Mouse (Mus musculus) G1E-ER4 (cell line): Measurements from ENCODE around the gene Plod2. TPM values are rescaled to one million over a fixed set of nuclear protein-coding genes. Genes with fewer than 3 reads are reported as not detected.

Experiments used
- GATA1 ChIP-seq: IDR thresholded peaks from one replicate; pipeline ENCODE4 v1.8.0; 2012; ENCODE audit warnings: low read length, inconsistent platforms
- polyA plus RNA-seq: library from polyadenylated mRNA; stranded (reverse); fragments of >175 nt; gene quantifications from 2 replicates; pipeline ENCODE4 v1.2.3, GENCODE M21; 2012

Gene Plod2
- polyA plus RNA-seq, 1 experiment = 6.1 TPM

DNA sequence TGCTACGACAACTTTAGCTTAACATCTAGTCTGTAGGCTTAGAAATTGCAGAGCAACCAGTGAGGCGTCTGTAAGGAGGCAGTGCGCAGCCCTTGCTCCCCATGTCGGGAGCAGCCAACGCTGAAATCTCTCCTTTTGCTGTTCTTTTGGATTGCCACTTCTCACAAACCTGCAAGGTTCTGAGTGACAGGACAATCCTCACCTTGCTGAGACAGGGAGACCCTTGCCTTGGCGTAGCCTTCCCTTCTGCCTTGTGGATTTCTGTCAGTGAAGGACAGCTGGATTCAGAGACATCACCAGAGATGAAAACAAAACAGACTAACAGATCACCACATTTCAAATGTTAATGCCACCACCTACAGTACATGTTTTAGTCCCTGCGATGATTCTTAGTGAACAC, 5.8 kb downstream of the Plod2 start:
- no peak for TF ChIP-seq GATA1

DNA sequence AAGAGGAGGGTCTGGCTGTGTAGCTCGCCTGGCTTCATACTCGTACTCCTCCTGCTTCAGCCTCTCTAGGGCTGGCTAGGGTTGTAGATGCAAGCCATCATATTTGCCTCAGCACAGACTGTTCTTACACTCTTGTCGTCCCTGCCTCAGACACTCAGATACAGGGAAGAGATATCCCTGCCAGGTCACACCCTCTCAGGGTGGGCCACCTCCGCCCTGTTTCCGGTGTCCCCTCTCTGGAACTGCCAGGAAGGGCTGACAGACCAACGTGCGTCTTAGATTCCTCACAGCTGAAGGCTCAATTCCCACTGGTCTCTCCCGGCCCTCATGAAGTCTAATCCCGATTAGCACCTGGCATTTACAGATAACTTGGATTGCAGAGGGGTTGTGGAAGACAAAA, 6.6 kb downstream of the Plod2 start:
- no peak for TF ChIP-seq GATA1

DNA sequence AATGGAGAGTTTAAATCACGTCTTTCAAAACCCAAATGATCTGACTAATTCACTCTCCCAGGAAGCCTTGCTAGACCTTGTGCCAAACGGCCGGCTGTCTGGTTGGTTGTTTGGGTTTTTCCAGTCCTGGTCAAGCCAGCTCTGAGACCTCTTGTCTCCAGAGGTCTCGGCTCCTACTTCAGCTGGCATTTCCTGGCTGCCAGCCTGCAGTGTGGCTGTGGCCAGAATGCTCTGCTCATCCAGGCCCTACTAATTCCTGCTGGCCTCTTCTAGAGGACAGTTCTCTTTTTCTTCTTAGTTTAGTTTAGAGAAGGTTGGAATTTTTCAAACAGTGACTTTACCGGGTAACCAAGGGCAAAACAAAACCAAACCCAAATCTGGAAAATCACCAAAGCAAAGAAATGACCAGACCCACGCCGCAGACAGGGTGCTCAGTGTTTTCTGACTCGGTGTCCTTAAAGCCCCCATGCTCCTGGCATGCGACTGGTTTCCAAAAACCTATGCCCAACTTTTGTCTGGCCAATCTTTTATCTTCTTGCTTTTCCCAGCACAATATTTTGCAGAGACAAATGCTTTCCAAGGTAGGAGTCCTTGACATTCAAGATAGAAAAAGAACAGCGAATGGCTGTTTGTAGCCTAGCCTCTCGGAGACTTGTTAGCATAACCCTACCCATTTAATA, 7.9 kb downstream of the Plod2 start:
- TF ChIP-seq GATA1 = no peak

DNA sequence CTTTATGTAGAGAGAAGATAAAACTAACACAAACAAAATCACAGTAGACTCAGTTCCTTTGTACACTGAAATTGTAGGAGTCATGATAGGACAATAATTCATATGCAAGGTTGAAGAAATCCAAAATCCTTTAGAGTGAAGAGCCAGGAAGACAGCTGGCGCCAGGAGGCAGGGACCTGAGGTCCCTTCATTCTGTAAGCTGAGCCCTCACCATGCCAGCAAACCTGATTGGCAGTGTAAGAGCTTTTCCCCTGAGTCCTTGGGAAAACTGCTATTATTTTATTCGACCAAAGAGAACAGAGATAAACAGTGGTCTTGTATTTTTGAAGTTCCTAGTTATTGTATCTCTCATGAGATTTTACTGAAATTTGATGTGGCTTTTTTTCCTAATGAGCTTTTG, 9.0 kb downstream of the Plod2 start:
- TF ChIP-seq GATA1 = no peak

DNA sequence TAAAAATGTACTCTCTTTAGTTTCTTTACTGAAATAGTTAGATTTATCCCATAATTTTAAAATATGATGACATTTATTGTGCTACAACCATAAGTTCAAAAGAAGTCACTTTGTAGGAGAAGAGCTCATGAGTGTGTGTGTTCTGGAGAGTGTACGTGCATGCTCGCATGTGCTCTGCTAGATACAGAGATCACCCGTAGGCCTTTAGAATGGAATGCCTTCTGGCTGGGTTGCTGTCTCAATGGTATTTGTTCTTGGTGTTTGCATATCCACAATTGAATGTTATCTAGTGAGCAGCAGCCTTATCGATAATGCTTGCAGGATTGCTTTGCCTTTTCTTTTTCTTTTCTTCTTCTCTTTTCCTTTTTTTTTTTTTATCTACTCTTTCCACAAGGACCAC, 9.6 kb downstream of the Plod2 start:
- TF ChIP-seq GATA1 = no peak

DNA sequence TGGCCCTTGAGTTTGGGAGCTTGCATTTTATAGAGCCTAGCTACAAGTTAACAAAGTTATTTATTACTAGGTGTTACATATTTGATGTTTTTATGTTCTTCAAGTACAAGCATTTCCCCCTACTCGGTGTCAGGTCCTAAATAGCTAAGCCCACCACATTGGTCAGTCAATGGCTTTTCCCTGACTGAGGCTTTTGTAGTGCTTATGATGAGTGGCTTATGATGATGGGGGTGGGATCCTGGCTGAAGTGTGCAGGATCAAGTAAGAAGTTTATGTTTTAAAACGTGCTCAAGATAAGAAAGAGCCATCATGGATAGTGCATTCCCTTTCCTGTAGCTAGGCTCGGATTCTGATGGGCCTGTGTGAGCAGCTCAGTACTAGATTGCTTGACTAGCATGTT, 10.7 kb downstream of the Plod2 start:
- TF ChIP-seq GATA1 = no peak

DNA sequence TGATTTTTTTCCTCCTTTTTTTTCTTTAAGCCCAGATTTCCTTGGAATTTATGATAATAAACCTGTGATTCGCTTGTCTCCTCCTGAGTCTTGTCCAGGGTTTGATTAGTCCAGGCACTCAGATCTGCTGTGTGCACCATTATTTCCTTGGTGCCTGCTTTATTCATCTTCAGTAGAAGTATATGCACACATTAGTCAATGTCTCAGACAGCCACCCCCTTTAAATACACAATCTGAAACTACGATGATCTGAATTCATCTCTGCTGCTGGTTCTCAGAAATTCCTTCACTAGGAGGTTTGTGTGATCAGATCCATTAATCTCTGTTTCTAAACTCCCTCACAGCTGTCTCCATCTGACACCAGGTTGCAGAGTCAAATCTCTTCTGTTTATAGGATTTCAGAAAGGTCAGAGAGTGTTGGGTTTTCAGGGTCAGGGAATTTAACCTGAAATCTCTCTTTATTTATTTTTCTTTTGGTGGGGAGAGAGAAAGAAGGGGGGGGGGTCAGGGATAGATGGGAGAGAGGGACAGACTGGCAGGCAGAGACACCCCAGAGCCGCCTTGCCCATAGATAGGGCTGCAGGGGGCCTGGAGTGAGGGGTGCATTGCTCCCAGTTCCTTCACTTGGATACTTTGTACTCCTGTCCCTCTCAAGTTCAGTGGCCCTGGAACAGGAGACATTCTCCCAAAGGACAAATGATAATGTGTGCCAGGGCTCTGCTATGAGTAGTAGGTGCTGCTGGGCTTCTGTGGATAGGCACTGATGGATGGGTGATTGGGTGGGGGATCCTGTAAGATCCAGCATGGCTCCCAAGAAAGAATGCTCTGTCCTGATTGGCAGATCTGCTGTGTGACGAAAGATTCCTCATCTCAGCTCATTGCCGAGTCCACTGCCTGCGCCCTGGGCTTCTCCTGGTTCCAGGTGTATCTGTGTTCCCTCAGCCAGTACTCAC, 13.3 kb downstream of the Plod2 start:
- no peak for TF ChIP-seq GATA1

DNA sequence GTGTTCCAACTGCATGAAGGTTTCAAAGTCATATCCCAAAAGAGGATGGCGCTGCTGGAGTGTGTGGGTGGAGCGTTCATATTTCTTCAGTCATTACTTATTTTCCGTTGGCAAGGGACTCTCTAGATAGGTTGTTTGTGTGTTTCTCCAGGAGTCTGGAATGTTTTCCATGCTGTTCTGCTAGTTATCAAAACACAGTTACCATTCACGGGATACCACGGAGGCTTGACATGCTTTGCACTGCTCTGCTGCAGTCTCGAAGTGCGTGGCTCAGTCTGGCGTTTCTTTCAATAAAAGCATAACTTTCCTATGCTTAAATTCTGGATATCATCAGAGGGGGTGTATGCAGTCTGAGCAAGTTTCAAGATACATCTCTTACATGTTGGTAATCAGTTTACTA, 17.7 kb downstream of the Plod2 start:
- TF ChIP-seq GATA1 = no peak

DNA sequence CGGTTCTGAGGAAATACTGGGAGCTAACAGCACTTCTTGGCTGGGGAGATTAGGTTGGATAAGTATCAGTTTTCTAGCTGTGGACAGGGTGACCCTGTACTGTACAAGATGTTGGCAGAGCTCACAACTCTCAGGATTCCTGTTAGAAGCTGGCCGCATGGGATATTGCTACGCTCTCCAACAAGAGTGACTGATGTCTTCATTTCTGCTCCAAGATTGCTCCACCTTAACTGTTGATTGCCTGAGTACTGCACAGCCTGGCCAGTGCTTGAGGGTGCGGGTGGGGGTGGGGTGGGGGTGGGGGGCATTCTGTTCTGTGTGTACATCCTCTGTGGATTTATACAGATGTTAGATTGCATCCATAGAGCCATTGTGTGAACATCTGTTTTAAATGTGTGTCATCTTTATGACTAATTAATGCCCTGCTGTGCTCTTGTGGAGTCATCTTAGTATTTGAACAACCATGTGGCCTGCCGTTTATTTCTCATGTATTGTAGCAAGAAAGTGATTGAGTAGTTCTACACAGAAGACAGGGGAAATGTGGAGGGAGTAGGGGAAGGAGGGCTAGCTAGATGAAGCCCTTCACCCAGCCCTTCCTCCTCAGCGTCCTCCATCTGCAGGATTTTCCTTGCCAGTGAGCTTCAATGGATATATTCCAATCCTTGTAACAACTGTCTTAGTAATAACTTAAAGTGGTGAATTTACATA, 19.0 kb downstream of the Plod2 start:
- no peak for TF ChIP-seq GATA1

DNA sequence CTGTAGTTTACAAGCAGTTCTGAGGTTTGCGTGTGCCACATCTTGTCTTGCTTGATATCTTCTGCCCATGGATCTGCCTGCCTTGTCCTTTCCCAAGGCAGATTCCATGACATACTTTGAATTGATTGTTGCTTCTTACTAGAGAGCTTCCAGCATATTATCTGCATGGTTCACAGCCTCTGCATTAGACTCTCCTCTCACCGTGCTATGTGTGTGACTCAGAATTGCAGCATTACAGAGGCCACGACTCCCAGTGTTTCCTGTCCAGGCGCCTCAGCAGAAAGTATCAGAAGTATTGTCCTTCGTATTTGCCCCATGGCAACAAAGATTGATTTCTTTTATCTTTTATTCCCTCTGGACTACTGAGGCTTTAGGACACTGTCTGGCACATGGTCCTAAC, 20.4 kb downstream of the Plod2 start:
- no peak for TF ChIP-seq GATA1

DNA sequence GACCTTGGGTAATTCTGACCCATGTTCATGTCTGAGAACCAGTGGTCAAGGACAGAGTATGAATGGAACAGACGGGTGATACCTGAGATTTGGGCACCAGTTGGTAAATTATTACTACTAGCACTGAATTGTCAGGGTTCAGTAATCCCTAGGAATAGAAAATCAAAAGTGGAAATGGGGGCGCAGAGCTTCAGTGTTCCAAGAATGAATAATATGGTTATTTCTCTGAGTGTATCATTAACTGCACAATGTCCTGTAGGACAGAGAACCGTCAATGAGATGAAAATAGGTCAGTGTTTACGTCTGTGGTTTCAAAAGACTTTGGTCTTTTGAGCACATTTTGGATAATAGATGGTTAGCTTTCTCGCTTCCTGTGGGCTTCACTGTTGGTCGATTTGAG, 21.3 kb downstream of the Plod2 start:
- no peak for TF ChIP-seq GATA1

DNA sequence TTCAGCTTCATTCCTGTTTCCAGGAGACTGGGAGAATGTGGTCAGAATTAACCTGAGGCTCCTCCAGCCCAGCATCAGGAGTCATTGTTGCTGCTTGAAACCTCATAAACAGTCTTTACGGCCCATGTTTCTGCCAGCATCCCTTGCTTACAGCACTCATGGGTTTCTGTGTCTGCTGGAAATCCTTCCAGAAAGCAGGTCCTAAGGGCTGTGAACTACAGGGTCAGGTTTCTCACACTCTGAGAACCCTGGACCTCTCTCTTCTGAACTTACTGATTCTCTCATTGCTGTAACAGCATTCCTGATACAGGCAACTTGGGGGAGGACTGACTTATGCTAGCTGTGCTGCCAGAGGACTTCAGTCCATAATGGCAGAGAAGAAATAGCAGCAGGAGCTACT, 22.4 kb downstream of the Plod2 start:
- TF ChIP-seq GATA1 = no peak

DNA sequence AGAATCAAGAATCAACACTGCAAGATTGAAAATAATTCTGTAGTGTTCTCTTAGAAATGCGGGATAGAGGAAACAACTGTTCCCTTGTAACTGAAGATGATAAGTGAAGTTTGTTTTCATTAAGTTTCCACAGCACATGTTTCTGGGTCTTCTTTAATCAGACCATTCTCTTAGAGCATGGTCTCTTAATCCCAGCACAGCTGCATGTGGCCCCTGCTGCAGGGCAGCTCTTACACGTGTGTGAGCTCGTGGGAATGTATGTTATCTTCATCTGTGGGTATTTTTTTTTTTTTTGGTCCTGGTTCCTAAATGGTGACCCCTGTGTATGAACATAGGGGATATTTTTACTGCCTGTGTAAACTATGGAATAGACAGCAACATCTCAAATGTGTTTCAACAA, 24.2 kb downstream of the Plod2 start:
- TF ChIP-seq GATA1 = no peak

DNA sequence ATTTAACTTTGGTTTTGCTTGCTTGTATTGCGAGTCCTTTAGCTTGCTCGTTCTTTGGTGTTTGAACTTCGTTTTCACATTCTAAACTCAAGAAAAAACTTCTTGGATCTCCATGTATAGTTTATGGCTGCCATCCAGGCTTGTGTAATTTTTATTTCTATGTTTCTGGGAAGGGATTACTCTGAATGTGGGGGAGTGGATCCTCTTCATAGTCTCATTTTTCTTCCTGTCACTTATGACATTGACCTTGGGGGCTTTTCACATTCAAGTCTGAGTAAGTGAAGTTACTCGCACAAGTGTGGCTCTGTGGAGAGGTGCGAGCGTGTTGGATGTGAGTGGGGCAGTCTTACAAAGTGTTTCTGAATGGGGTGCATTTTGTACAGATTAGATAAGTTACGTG, 25.5 kb downstream of the Plod2 start:
- TF ChIP-seq GATA1 = no peak

DNA sequence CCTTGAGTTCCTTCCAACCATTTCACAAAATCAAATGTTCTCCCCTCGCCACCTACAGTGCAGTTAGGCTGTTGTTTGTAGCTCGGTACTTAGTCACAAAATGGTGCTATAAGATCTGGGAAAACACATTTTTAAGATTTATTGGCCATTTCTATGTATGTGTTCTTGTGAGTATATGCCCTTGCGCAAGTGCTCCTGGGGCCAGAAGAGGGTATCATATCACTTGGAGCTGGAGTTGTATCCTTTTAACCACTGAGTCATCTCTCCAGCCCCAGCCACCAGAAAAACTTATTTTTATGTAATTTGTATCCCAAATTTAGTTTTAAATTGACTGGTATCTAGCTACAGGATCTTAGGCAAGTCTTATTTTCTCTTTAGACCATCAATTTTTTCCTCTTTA, 26.8 kb downstream of the Plod2 start:
- no peak for TF ChIP-seq GATA1
